Mouse (Mus musculus) CH12.LX (cell line): ENCODE data around the gene Lipt2. TPM values are rescaled to one million over a fixed set of nuclear protein-coding genes. Genes with fewer than 3 reads are reported as not detected.

Source experiments
- DNase-seq: peaks from one replicate; pipeline ENCODE4 v3.0.0-alpha.2; 2013; ENCODE audit errors: extremely low read depth
- H3K27ac ChIP-seq: 2 replicates; pipeline ENCODE4 v1.5.1; 2012; ENCODE audit warnings: low read depth, mild to moderate bottlenecking, control low read depth, moderate library complexity; ENCODE audit not compliant: insufficient read depth
- H3K27me3 ChIP-seq: replicated peaks from 2 replicates; pipeline ENCODE3; 2012; ENCODE audit warnings: inconsistent platforms
- H3K36me3 ChIP-seq, 2 experiments: replicated peaks in 1 of 2; 2 replicates each; pipeline versions ENCODE3 to v1.6.1; 2012; ENCODE audit warnings: inconsistent platforms in 1 of 2, low read length in 1 of 2, mild to moderate bottlenecking in 1 of 2, mixed read lengths in 1 of 2, moderate library complexity in 1 of 2; ENCODE audit not compliant: control insufficient read depth in 1 of 2, insufficient read depth in 1 of 2
- H3K4me1 ChIP-seq, 2 experiments: 2 replicates each; pipeline ENCODE4 v1.6.1; 2012; ENCODE audit warnings: inconsistent platforms in 1 of 2, moderate library complexity in 1 of 2; ENCODE audit not compliant: insufficient read depth in 2 of 2, control insufficient read depth in 1 of 2
- H3K4me2 ChIP-seq: 2 replicates; pipeline ENCODE4 v1.6.1; 2012; ENCODE audit warnings: low read depth, mild to moderate bottlenecking, control low read depth; ENCODE audit not compliant: poor library complexity, insufficient read depth, severe bottlenecking
- H3K4me3 ChIP-seq, 3 experiments: fragments of 150-350 bp in 1 of 3; sonication (generic) in 1 of 3; replicated peaks in 1 of 3; 2 replicates each; pipeline versions ENCODE3 to v1.5.1; 2011 to 2012; ENCODE audit warnings: low read depth in 2 of 3, low read length in 2 of 3, mild to moderate bottlenecking in 2 of 3, moderate library complexity in 2 of 3, control low read depth in 1 of 3, improper control_type of control experiment in 1 of 3, inconsistent platforms in 1 of 3, mixed read lengths in 1 of 3; ENCODE audit not compliant: poor library complexity in 1 of 3
- H3K79me2 ChIP-seq: replicated peaks from 2 replicates; pipeline ENCODE4 v1.6.1; 2012; ENCODE audit warnings: mild to moderate bottlenecking, moderate library complexity; ENCODE audit not compliant: control insufficient read depth, poor library complexity, insufficient read depth, severe bottlenecking; ENCODE audit errors: extremely low read depth
- H3K9ac ChIP-seq: 2 replicates; pipeline ENCODE4 v1.6.1; 2012; ENCODE audit warnings: low read depth, mild to moderate bottlenecking, control low read depth, moderate library complexity; ENCODE audit not compliant: insufficient read depth
- H3K9me3 ChIP-seq: replicated peaks from 2 replicates; pipeline ENCODE3; 2012; ENCODE audit warnings: low read length, inconsistent platforms, mixed read lengths
- CHD1 ChIP-seq: IDR thresholded peaks from 2 replicates; pipeline ENCODE4 v1.6.1; 2012; ENCODE audit warnings: low read depth, low read length, improper control_type of control experiment, inconsistent platforms
- CHD2 ChIP-seq: IDR thresholded peaks from 2 replicates; pipeline ENCODE4 v1.6.1; 2011; ENCODE audit warnings: low read length, improper control_type of control experiment
- CTCF ChIP-seq, 2 experiments: IDR thresholded peaks in 1 of 2; conservative IDR thresholded peaks in 1 of 2; 2 replicates each; pipeline ENCODE4 v1.5.1; 2011 to 2012; ENCODE audit warnings: low read depth in 2 of 2, low read length in 2 of 2, improper control_type of control experiment in 1 of 2, inconsistent platforms in 1 of 2, mild to moderate bottlenecking in 1 of 2, moderate library complexity in 1 of 2
- E2F4 ChIP-seq: IDR thresholded peaks from 2 replicates; pipeline ENCODE4 v1.6.1; 2011; ENCODE audit warnings: low read depth, low read length, improper control_type of control experiment; ENCODE audit not compliant: insufficient replicate concordance
- ELF1 ChIP-seq: IDR thresholded peaks from 2 replicates; pipeline ENCODE4 v1.6.1; 2014; ENCODE audit warnings: low read depth, mild to moderate bottlenecking, inconsistent platforms, low read length, improper control_type of control experiment
- GABPA ChIP-seq: IDR thresholded peaks from 2 replicates; pipeline ENCODE4 v1.6.1; 2012; ENCODE audit warnings: low read depth, low read length, improper control_type of control experiment, inconsistent platforms; ENCODE audit not compliant: insufficient replicate concordance
- IRF4 ChIP-seq: IDR thresholded peaks from 2 replicates; pipeline ENCODE4 v1.6.1; 2014; ENCODE audit warnings: low read depth, mild to moderate bottlenecking, inconsistent platforms, low read length, improper control_type of control experiment
- MAFK ChIP-seq: IDR thresholded peaks from 2 replicates; pipeline ENCODE4 v1.6.1; 2011; ENCODE audit warnings: low read length, improper control_type of control experiment; ENCODE audit not compliant: insufficient replicate concordance
- MAX ChIP-seq: IDR thresholded peaks from 2 replicates; pipeline ENCODE4 v1.6.1; 2011; ENCODE audit warnings: low read length, improper control_type of control experiment
- MAZ ChIP-seq: IDR thresholded peaks from 2 replicates; pipeline ENCODE4 v1.6.1; 2012; ENCODE audit warnings: low read depth, mild to moderate bottlenecking, inconsistent platforms, low read length, improper control_type of control experiment, moderate library complexity
- MEF2A ChIP-seq: IDR thresholded peaks from 2 replicates; pipeline ENCODE4 v1.6.1; 2014; ENCODE audit warnings: low read depth, mild to moderate bottlenecking, inconsistent platforms, low read length, improper control_type of control experiment, borderline replicate concordance
- MYC ChIP-seq: IDR thresholded peaks from 2 replicates; pipeline ENCODE4 v1.6.1; 2011; ENCODE audit warnings: low read depth, mild to moderate bottlenecking, improper control_type of control experiment, low read length
- NELFE ChIP-seq: IDR thresholded peaks from 2 replicates; pipeline ENCODE4 v1.6.1; 2011; ENCODE audit warnings: low read depth, low read length, improper control_type of control experiment
- NRF1 ChIP-seq: IDR thresholded peaks from 2 replicates; pipeline ENCODE4 v1.6.1; 2014; ENCODE audit warnings: low read depth, mild to moderate bottlenecking, inconsistent platforms, low read length, improper control_type of control experiment, moderate library complexity
- POLR2A ChIP-seq: IDR thresholded peaks from 2 replicates; pipeline ENCODE4 v1.6.1; 2011; ENCODE audit warnings: low read depth, mild to moderate bottlenecking, improper control_type of control experiment, low read length
- RAD21 ChIP-seq: IDR thresholded peaks from 2 replicates; pipeline ENCODE4 v1.6.1; 2011; ENCODE audit warnings: low read depth, mild to moderate bottlenecking, low read length, improper control_type of control experiment, moderate library complexity
- RCOR1 ChIP-seq: conservative IDR thresholded peaks from 2 replicates; pipeline ENCODE4 v1.6.1; 2012; ENCODE audit warnings: low read depth, mild to moderate bottlenecking, inconsistent platforms, low read length, improper control_type of control experiment
- SIN3A ChIP-seq: IDR thresholded peaks from 2 replicates; pipeline ENCODE4 v1.6.1; 2012; ENCODE audit warnings: low read length, improper control_type of control experiment, inconsistent platforms
- TBP ChIP-seq: conservative IDR thresholded peaks from 2 replicates; pipeline ENCODE4 v1.6.1; 2011; ENCODE audit warnings: low read depth, low read length, improper control_type of control experiment
- TCF12 ChIP-seq: IDR thresholded peaks from 2 replicates; pipeline ENCODE4 v1.6.1; 2014; ENCODE audit warnings: low read depth, mild to moderate bottlenecking, inconsistent platforms, low read length, improper control_type of control experiment
- ZC3H11A ChIP-seq: IDR thresholded peaks from 2 replicates; pipeline ENCODE4 v1.6.1; 2012; ENCODE audit warnings: low read depth, mild to moderate bottlenecking, inconsistent platforms, low read length, improper control_type of control experiment
- ZKSCAN1 ChIP-seq: IDR thresholded peaks from 2 replicates; pipeline ENCODE4 v1.6.1; 2012; ENCODE audit warnings: low read depth, inconsistent platforms, low read length, improper control_type of control experiment, borderline replicate concordance
- dilution Hi-C: fragments of 300-500 bp; cut with MboI; formaldehyde crosslinking; loops from 2 replicates; pipeline ENCODE4 v1.14.3; 2020; ENCODE audit warnings: low sequenced_read_pairs; ENCODE audit not compliant: extremely low pct_unique_long_range_greater_than_20kb, extremely low pct_ligation_motif_present
- in situ Hi-C: fragments of 300-500 bp; cut with MboI; formaldehyde crosslinking; loops from 3 replicates; pipeline ENCODE4 v1.14.3; 2019; ENCODE audit warnings: low sequenced_read_pairs, low pct_ligation_motif_present, low pct_unique_long_range_greater_than_20kb, mixed read lengths
- polyA plus RNA-seq: library from polyadenylated mRNA; unstranded; fragments of >175 nt; gene quantifications from 2 replicates; pipeline ENCODE4 v1.2.1, GENCODE M21; 2012; ENCODE audit warnings: low read depth; ENCODE audit not compliant: insufficient read length
- total RNA-seq, 2 experiments: library from RNA; depleted of rRNA; stranded (reverse); fragments of 300-350 nt in 1 of 2; fragments of >200 nt in 1 of 2; gene quantifications; 2 replicates each; pipeline ENCODE4 v1.2.3; 2012 to 2014

The Lipt2 gene
- total and polyA plus RNA-seq, 3 experiments: 5.3 to 15.4 (median 10.3) TPM

GRCm38 (mm10) chr7:100128262-100129041 is 30.6 kb upstream of the Lipt2 start:
- no peaks in the 10 kb centered on the region for H3K36me3 ChIP-seq
- H3K27me3 ChIP-seq: no peaks in the 10 kb centered on the region
- H3K79me2 ChIP-seq: no peaks in the 10 kb centered on the region
- no peak overlapping the region for H3K4me2 ChIP-seq
- H3K4me3 ChIP-seq: no peak overlapping the region
- H3K27ac ChIP-seq: no peak overlapping the region
- dilution Hi-C loops: no loop called here
- in situ Hi-C loops: no loop called here
- no peak for TF ChIP-seq MAX
- no peak for TF ChIP-seq MAZ
- TF ChIP-seq NRF1: no peak
- no peak for TF ChIP-seq CHD1
- H3K9ac ChIP-seq: no peak overlapping the region
- DNase-seq: no peak
- peaks cover 12% of the 10 kb centered on the region for H3K9me3 ChIP-seq
- H3K4me1 ChIP-seq: peaks cover 8 to 44% of the 10 kb centered on the region in 2 experiments; a peak in 3 of 4 replicates

- H3K27ac ChIP-seq: no peak overlapping the region
- H3K4me2 ChIP-seq: no peak overlapping the region
- dilution Hi-C loops (no loop called here), in situ Hi-C loops (no loop called here)
- no peak for DNase-seq
- H3K79me2 ChIP-seq: no peaks in the 10 kb centered on the region
- no peak overlapping the region for H3K9ac ChIP-seq
- peaks cover 4% of the 10 kb centered on the region for H3K9me3 ChIP-seq
- no peaks in the 10 kb centered on the region for H3K36me3 ChIP-seq
- no peak overlapping the region for H3K4me3 ChIP-seq
- no peak for TF ChIP-seq IRF4
- TF ChIP-seq MAFK: no peak
- TF ChIP-seq CTCF (conservative IDR thresholded peaks at IDR 0.05 in 1 of 2, IDR thresholded peaks at IDR 0.05 in 1 of 2; ENCODE audit: low read depth in 2 of 2, low read length in 2 of 2): no peak
- TF ChIP-seq MYC: no peak
- TF ChIP-seq E2F4: no peak
- no peak for TF ChIP-seq CHD2
- TF ChIP-seq POLR2A: no peak
- TF ChIP-seq TCF12: no peak
- no peak for TF ChIP-seq RAD21
- no peaks in the 10 kb centered on the region for H3K27me3 ChIP-seq
- peaks cover 4 to 29% of the 10 kb centered on the region in 2 experiments; a peak in 3 of 4 replicates for H3K4me1 ChIP-seq
Observed at GRCm38 (mm10) chr7:100130592-100130991, 28.5 kb upstream of the Lipt2 start.

GRCm38 (mm10) chr7:100132379-100132778 is 26.7 kb upstream of the Lipt2 start:
- H3K4me3 ChIP-seq: no peak overlapping the region
- no peak overlapping the region for H3K27ac ChIP-seq
- H3K79me2 ChIP-seq: no peaks in the 10 kb centered on the region
- dilution Hi-C loops (no loop called here), in situ Hi-C loops (no loop called here)
- no peaks in the 10 kb centered on the region for H3K36me3 ChIP-seq
- no peak for TF ChIP-seq MAX
- no peak for TF ChIP-seq MEF2A
- TF ChIP-seq ELF1: no peak
- no peak for TF ChIP-seq MYC
- TF ChIP-seq ZC3H11A: no peak
- no peak for TF ChIP-seq ZKSCAN1
- TF ChIP-seq TBP: no peak
- TF ChIP-seq SIN3A: no peak
- TF ChIP-seq RCOR1: no peak
- no peak for TF ChIP-seq GABPA
- no peak for TF ChIP-seq NELFE
- no peak for TF ChIP-seq TCF12
- TF ChIP-seq NRF1: no peak
- TF ChIP-seq CHD2: no peak
- DNase-seq: no peak
- H3K9me3 ChIP-seq: no peaks in the 10 kb centered on the region
- no peak overlapping the region for H3K4me2 ChIP-seq
- H3K9ac ChIP-seq: no peak overlapping the region
- no peaks in the 10 kb centered on the region for H3K27me3 ChIP-seq
- H3K4me1 ChIP-seq: peaks cover 0 to 22% of the 10 kb centered on the region in 2 experiments; a peak in 2 of 4 replicates
